Mouse (Mus musculus) monocyte, adult 5-6 weeks (primary cell): ENCODE measurements around the gene Mta2. TPM values are rescaled to one million over a fixed set of nuclear protein-coding genes. Genes with fewer than 3 reads are reported as not detected.
"Not testable (repeated sequence)": the region's sequence is repeated elsewhere in the genome, so short reads cannot be mapped to it uniquely, and the experiment has no call there.

Experiments
- ATAC-seq: fragments of 153-309, 156-312 bp; replicated peaks from 2 replicates; pipeline ENCODE4 v1.8.0; 2017; ENCODE audit warnings: mild to moderate bottlenecking; ENCODE audit not compliant: low TSS enrichment, insufficient number of reproducible peaks, severe bottlenecking, poor library complexity, low FRiP score
- total RNA-seq: library from RNA; stranded (forward); fragments of 200-1000, 200-491, 200-594 nt; gene quantifications from 3 replicates; pipeline ENCODE4 v1.2.3, GENCODE M21; 2017

Mta2 gene
- 129 to 201 TPM (median 158 TPM) in 3 replicates for total RNA-seq

GRCm38 (mm10) chr19:8941515-8942217 is at the start of gene Mta2:
Mta2 (plus strand) TSS chr19:8941875.
- ATAC-seq = peak; percentile 92

- ATAC-seq = peak; percentile 67
Measured at GRCm38 (mm10) chr19:8892829-8893766, 48.6 kb upstream of the Mta2 start, which contains the start of gene Ints5. Ints5 (plus strand) TSS chr19:8893005.

GRCm38 (mm10) chr19:8895397-8895960 is 46.2 kb upstream of the Mta2 start:
- no peak for ATAC-seq

- ATAC-seq = not testable (repeated sequence)
Measured at GRCm38 (mm10) chr19:8896231-8896630, 45.4 kb upstream of the Mta2 start.

GRCm38 (mm10) chr19:8897211-8897864 is 44.3 kb upstream of the Mta2 start:
- ATAC-seq = not testable (repeated sequence)

GRCm38 (mm10) chr19:8897865-8898495 is 43.7 kb upstream of the Mta2 start, which contains the start of gene Ganab:
Ganab (plus strand) TSS chr19:8898071.
- peak; percentile 98 for ATAC-seq

GRCm38 (mm10) chr19:8898576-8898975 is 43.1 kb upstream of the Mta2 start:
- no peak for ATAC-seq

GRCm38 (mm10) chr19:8899079-8899478 is 42.6 kb upstream of the Mta2 start:
- no peak for ATAC-seq

- ATAC-seq = no peak
Measured at GRCm38 (mm10) chr19:8903412-8903811, 38.3 kb upstream of the Mta2 start.

GRCm38 (mm10) chr19:8908531-8908930 is 33.1 kb upstream of the Mta2 start:
- ATAC-seq = no peak

- ATAC-seq = no peak
Measured at GRCm38 (mm10) chr19:8911810-8912209, 29.9 kb upstream of the Mta2 start.

- no peak for ATAC-seq
Measured at GRCm38 (mm10) chr19:8914212-8914611, 27.5 kb upstream of the Mta2 start.

GRCm38 (mm10) chr19:8919000-8919399 is 22.7 kb upstream of the Mta2 start:
- ATAC-seq = no peak

- no peak for ATAC-seq
Measured at GRCm38 (mm10) chr19:8919684-8920072, 22.0 kb upstream of the Mta2 start.

- peak; percentile 96 for ATAC-seq
Measured at GRCm38 (mm10) chr19:8920073-8920736, 21.5 kb upstream of the Mta2 start, which contains the start of gene B3gat3. B3gat3 (plus strand) TSS chr19:8920374.

- no peak; the same call in 1 of the 2 replicates for ATAC-seq
Measured at GRCm38 (mm10) chr19:8920836-8921291, 20.8 kb upstream of the Mta2 start.

- no peak for ATAC-seq
Measured at GRCm38 (mm10) chr19:8921741-8922140, 19.9 kb upstream of the Mta2 start.

- no peak for ATAC-seq
Measured at GRCm38 (mm10) chr19:8926766-8927165, 14.9 kb upstream of the Mta2 start.
